Mouse (Mus musculus): Measurements from ENCODE around the gene Tcte1.

- TF ChIP-seq POLR2A (IDR thresholded peaks at IDR 0.05; ENCODE audit: borderline replicate concordance, control insufficient read depth, low read depth, low read length) (no peak), CTCF (IDR thresholded peaks at IDR 0.05; ENCODE audit: control insufficient read depth, insufficient read depth, low read length) (no peak)
Observed at GRCm38 (mm10) chr17:45567162-45567601, 43.9 kb downstream of the Tcte1 start.

Measured in bone marrow, adult 2 months (tissue).